Comparison of ENCODE assay signal across 8 mouse cellular contexts in genomic region chr9:57537044-57537727, GRCm38 (mm10). TPM values are rescaled to one million over a fixed set of nuclear protein-coding genes. Genes with fewer than 3 reads are reported as not detected.
DNase-seq lines count a peak whose midpoint lies in the region; ATAC-seq lines count a peak whose summit lies in the region.

Fam219b (plus strand) TSS chr9:57537528.

- no peaks in the 10 kb centered on the region for H3K27me3 ChIP-seq in embryonic facial prominence, embryonic 11.5 days (ENCODE audit: control insufficient read depth, insufficient read depth, low read length)
- H3K27me3 ChIP-seq in limb, embryonic 10.5 days (ENCODE audit: low read depth, poor library complexity, severe bottlenecking) = no peaks in the 10 kb centered on the region
- no peaks in the 10 kb centered on the region for H3K27me3 ChIP-seq in midbrain, embryonic 12.5 days

- no peaks in the 10 kb centered on the region for H3K9me3 ChIP-seq in embryonic facial prominence, embryonic 11.5 days (replicated peaks; ENCODE audit: control insufficient read depth, low read length)
- no peaks in the 10 kb centered on the region for H3K9me3 ChIP-seq in limb, embryonic 10.5 days (replicated peaks)
- no peaks in the 10 kb centered on the region for H3K9me3 ChIP-seq in midbrain, embryonic 12.5 days

- DNase-seq in 3134 (ENCODE audit: extremely low read depth, insufficient read length, low spot score) = peak; percentile 89
- peak; percentile 93 for DNase-seq in adrenal gland, postnatal 25 days
- DNase-seq in embryonic facial prominence, embryonic 11.5 days (ENCODE audit: low spot score) = peak; percentile 91
- peak; percentile 99 for DNase-seq in heart, adult 11 months
- peak; percentile 91 for DNase-seq in kidney, adult 18-20 months
- peak; percentile 91 for DNase-seq in limb, embryonic 10.5 days (ENCODE audit: low spot score)
- peak; percentile 84 for DNase-seq in skeletal muscle tissue, adult 2 months (ENCODE audit: low read depth, low spot score)

- ATAC-seq in embryonic facial prominence, embryonic 11.5 days (replicated peaks; ENCODE audit: insufficient number of reproducible peaks, low FRiP score, low TSS enrichment, low read depth) = peak; percentile 88
- ATAC-seq in midbrain, embryonic 12.5 days (ENCODE audit: low FRiP score, low read depth) = peak; percentile 89

- H3K4me1 ChIP-seq in embryonic facial prominence, embryonic 11.5 days (ENCODE audit: control insufficient read depth, insufficient read depth, low read length) = no peaks in the 10 kb centered on the region
- peaks cover 24% of the 10 kb centered on the region for H3K4me1 ChIP-seq in limb, embryonic 10.5 days
- peaks cover 22% of the 10 kb centered on the region for H3K4me1 ChIP-seq in midbrain, embryonic 12.5 days

- peak within 1 kb of the TSS; percentile 81 for H3K4me3 ChIP-seq in embryonic facial prominence, embryonic 11.5 days (ENCODE audit: low read depth, low read length)
- peak within 1 kb of the TSS; percentile 88 for H3K4me3 ChIP-seq in limb, embryonic 10.5 days
- H3K4me3 ChIP-seq in midbrain, embryonic 12.5 days = peak within 1 kb of the TSS; percentile 83

- H3K4me2 ChIP-seq in embryonic facial prominence, embryonic 11.5 days (ENCODE audit: low read depth, low read length) = peak within 1 kb of the TSS; percentile 76
- H3K4me2 ChIP-seq in midbrain, embryonic 12.5 days (replicated peaks) = peak within 1 kb of the TSS; percentile 88

- peak within 1 kb of the TSS; percentile 23 for H3K27ac ChIP-seq in embryonic facial prominence, embryonic 11.5 days (replicated peaks; ENCODE audit: low read depth, low read length)
- peak within 1 kb of the TSS; percentile 93 for H3K27ac ChIP-seq in limb, embryonic 10.5 days
- H3K27ac ChIP-seq in midbrain, embryonic 12.5 days (replicated peaks) = peak within 1 kb of the TSS; percentile 86

- 2% methylated on average over 45 of the region's 45 CpGs for WGBS in embryonic facial prominence, embryonic 11.5 days
- WGBS in limb, embryonic 10.5 days = 3% methylated on average over 45 of the region's 45 CpGs
- 3% methylated on average over 44 of the region's 45 CpGs for WGBS in midbrain, embryonic 12.5 days

- peak within 1 kb of the TSS; percentile 87 for H3K9ac ChIP-seq in embryonic facial prominence, embryonic 11.5 days (replicated peaks; ENCODE audit: low read length)
- H3K9ac ChIP-seq in midbrain, embryonic 12.5 days (replicated peaks) = peak within 1 kb of the TSS; percentile 86

- peaks cover 2% of the 10 kb centered on the region; the same call in 1 of the 2 replicates for H3K36me3 ChIP-seq in embryonic facial prominence, embryonic 11.5 days (replicated peaks; ENCODE audit: control insufficient read depth, insufficient read depth, low read depth, low read length)
- H3K36me3 ChIP-seq in limb, embryonic 10.5 days = peaks cover 66% of the 10 kb centered on the region
- peaks cover 41% of the 10 kb centered on the region for H3K36me3 ChIP-seq in midbrain, embryonic 12.5 days

RNA-seq across cellular contexts. Expression of gene Fam219b, which starts in this region (rescaled TPM):
- 25.2 and 29.2 TPM in 2 replicates for total RNA-seq in adrenal gland, postnatal 25 days (2021)
- polyA plus RNA-seq in embryonic facial prominence, embryonic 11.5 days (2014; fragmentation: Nextera tagmentation; extraction: Ambion mirVana) = 15.3 and 15.8 TPM in 2 replicates
- 17.7 and 18.3 TPM in 2 replicates for polyA plus RNA-seq in limb, embryonic 10.5 days (2016; fragmentation: Nextera tagmentation; extraction: Ambion mirVana)
- polyA plus RNA-seq in midbrain, embryonic 12.5 days (2016; fragmentation: Nextera tagmentation; extraction: Ambion mirVana) = 21.0 TPM in 2 replicates

Comparison
In these comparisons a context has a peak if more than half of its experiments do, and no peak if none do; other contexts are left out.
1. Peak in every context shown above with its lines: DNase-seq, ATAC-seq, H3K4me3 ChIP-seq and H3K27ac ChIP-seq.
2. H3K27ac ChIP-seq: peak in every context shown above with its lines; median percentile 93 in limb, embryonic 10.5 days; 86 in midbrain, embryonic 12.5 days; 23 in embryonic facial prominence, embryonic 11.5 days.